Mouse (Mus musculus) T-cell, adult 2 months (primary cell): ENCODE measurements around the gene Ccl5.
"Not testable (repeated sequence)": the region's sequence is repeated elsewhere in the genome, so short reads cannot be mapped to it uniquely, and the experiment has no call there.

ENCODE experiments used
- DNase-seq: peaks from one replicate; pipeline ENCODE4 v3.0.0; 2022; ENCODE audit warnings: low spot score

Gene Ccl5

GRCm38 (mm10) chr11:83530360-83530759 is at the start of gene Ccl5:
Gene Ccl5 (minus strand): TSS chr11:83530518.
- DNase-seq: no peak

- no peak for DNase-seq
Observed at GRCm38 (mm10) chr11:83578999-83579398, 48.7 kb upstream of the Ccl5 start.

GRCm38 (mm10) chr11:83578186-83578760 is 48.0 kb upstream of the Ccl5 start, which contains the start of gene Ccl9:
Gene Ccl9 (minus strand): TSS chr11:83578636.
- DNase-seq: no peak

- DNase-seq: no peak
Observed at GRCm38 (mm10) chr11:83576927-83577555, 46.7 kb upstream of the Ccl5 start.

- no peak for DNase-seq
Observed at GRCm38 (mm10) chr11:83572834-83573233, 42.5 kb upstream of the Ccl5 start.

GRCm38 (mm10) chr11:83572223-83572622 is 41.9 kb upstream of the Ccl5 start:
- no peak for DNase-seq

- no peak for DNase-seq
Observed at GRCm38 (mm10) chr11:83570189-83570588, 39.9 kb upstream of the Ccl5 start.

GRCm38 (mm10) chr11:83569249-83569648 is 38.9 kb upstream of the Ccl5 start:
- no peak for DNase-seq

- no peak for DNase-seq
Observed at GRCm38 (mm10) chr11:83568786-83569185, 38.5 kb upstream of the Ccl5 start.

GRCm38 (mm10) chr11:83568061-83568460 is 37.7 kb upstream of the Ccl5 start:
- DNase-seq: no peak

- DNase-seq: no peak
Observed at GRCm38 (mm10) chr11:83567311-83567710, 37.0 kb upstream of the Ccl5 start.

GRCm38 (mm10) chr11:83566617-83567016 is 36.3 kb upstream of the Ccl5 start:
- no peak for DNase-seq

GRCm38 (mm10) chr11:83563754-83564153 is 33.4 kb upstream of the Ccl5 start:
- no peak for DNase-seq

- DNase-seq: no peak
Observed at GRCm38 (mm10) chr11:83562311-83562887, 32.1 kb upstream of the Ccl5 start.

- no peak for DNase-seq
Observed at GRCm38 (mm10) chr11:83560405-83560804, 30.1 kb upstream of the Ccl5 start.

- no peak for DNase-seq
Observed at GRCm38 (mm10) chr11:83557074-83557473, 26.8 kb upstream of the Ccl5 start.

- DNase-seq: no peak
Observed at GRCm38 (mm10) chr11:83556085-83556781, 25.9 kb upstream of the Ccl5 start.

GRCm38 (mm10) chr11:83551668-83552067 is 21.4 kb upstream of the Ccl5 start:
- no peak for DNase-seq

GRCm38 (mm10) chr11:83551037-83551436 is 20.7 kb upstream of the Ccl5 start:
- DNase-seq: not testable (repeated sequence)

GRCm38 (mm10) chr11:83550186-83550632 is 19.9 kb upstream of the Ccl5 start:
- DNase-seq: peak; percentile 29

GRCm38 (mm10) chr11:83544214-83544613 is 13.9 kb upstream of the Ccl5 start:
- no peak for DNase-seq

- DNase-seq: no peak
Observed at GRCm38 (mm10) chr11:83541415-83541814, 11.1 kb upstream of the Ccl5 start.

GRCm38 (mm10) chr11:83540931-83541330 is 10.6 kb upstream of the Ccl5 start:
- DNase-seq: no peak
